8 mouse cellular contexts compared by ENCODE assay signal in the genomic region with DNA sequence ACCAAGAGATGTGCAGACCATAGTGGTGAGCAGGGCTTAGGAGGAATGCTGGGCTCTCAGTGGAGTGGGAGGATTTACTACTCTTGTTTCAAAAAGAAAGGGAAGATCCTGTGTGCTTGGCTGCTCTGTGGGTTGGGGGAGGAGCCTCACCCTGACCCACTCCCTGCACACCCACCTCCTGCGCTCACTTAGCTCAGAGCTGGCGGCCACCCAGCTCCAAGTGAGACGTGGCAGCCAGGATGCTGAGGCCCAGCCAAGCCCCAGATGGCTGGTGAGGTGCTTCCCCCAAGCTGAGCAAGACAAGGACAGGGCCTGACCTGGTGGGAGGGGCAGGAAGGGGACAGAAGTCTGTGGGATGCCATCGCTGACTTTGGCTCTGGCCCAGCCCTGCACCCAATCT. TPM values are rescaled to one million over a fixed set of nuclear protein-coding genes. Genes with fewer than 3 reads are reported as not detected.
DNase-seq lines count a peak whose midpoint lies in the region; ATAC-seq and TF ChIP-seq lines count a peak whose summit lies in the region.

No protein-coding gene starts in this region.

- no peaks in the 10 kb centered on the region for H3K36me3 ChIP-seq in embryonic facial prominence, embryonic 12.5 days
- no peaks in the 10 kb centered on the region for H3K36me3 ChIP-seq in embryonic facial prominence, embryonic 10.5 days (replicated peaks)
- no peaks in the 10 kb centered on the region for H3K36me3 ChIP-seq in intestine, postnatal 0 days (ENCODE audit: control insufficient read depth, insufficient read depth)
- no peaks in the 10 kb centered on the region for H3K36me3 ChIP-seq in limb, embryonic 10.5 days
- no peaks in the 10 kb centered on the region for H3K36me3 ChIP-seq in neural tube, embryonic 15.5 days

- no peak for DNase-seq in embryonic facial prominence, embryonic 10.5 days (ENCODE audit: low spot score)
- peak; percentile 88 for DNase-seq in brain, embryonic 14.5 days (ENCODE audit: low read depth)
- DNase-seq in gastrocnemius, adult 8-10 months (ENCODE audit: low spot score in 2 of 2): peak; percentile 67 to 78
- no peak for DNase-seq in limb, embryonic 10.5 days (ENCODE audit: low spot score)
- DNase-seq in urinary bladder, postnatal 25 days (ENCODE audit: low spot score): peak; percentile 62

- H3K9me3 ChIP-seq in embryonic facial prominence, embryonic 12.5 days: no peaks in the 10 kb centered on the region
- H3K9me3 ChIP-seq in embryonic facial prominence, embryonic 10.5 days: no peaks in the 10 kb centered on the region
- no peaks in the 10 kb centered on the region for H3K9me3 ChIP-seq in intestine, postnatal 0 days (ENCODE audit: control insufficient read depth)
- no peaks in the 10 kb centered on the region for H3K9me3 ChIP-seq in limb, embryonic 10.5 days (replicated peaks)
- H3K9me3 ChIP-seq in neural tube, embryonic 15.5 days (replicated peaks): no peaks in the 10 kb centered on the region

- ATAC-seq in embryonic facial prominence, embryonic 12.5 days (ENCODE audit: insufficient number of reproducible peaks, insufficient read depth, low FRiP score, low TSS enrichment): peak; percentile 28; the same call in 1 of the 2 replicates
- ATAC-seq in intestine, postnatal 0 days: 0 out of 2 replicates have a peak, but pooled peaks have one; percentile 22
- ATAC-seq in neural tube, embryonic 15.5 days (ENCODE audit: low FRiP score): 0 out of 2 replicates have a peak, but pooled peaks have one; percentile 51

- H3K4me2 ChIP-seq in embryonic facial prominence, embryonic 12.5 days (replicated peaks): no peak overlapping the region
- no peak overlapping the region for H3K4me2 ChIP-seq in intestine, postnatal 0 days (replicated peaks; ENCODE audit: low read depth)
- no peak overlapping the region for H3K4me2 ChIP-seq in neural tube, embryonic 15.5 days

- no peak overlapping the region for H3K9ac ChIP-seq in embryonic facial prominence, embryonic 12.5 days
- H3K9ac ChIP-seq in intestine, postnatal 0 days (ENCODE audit: low read depth, low read length): no peak overlapping the region
- no peak overlapping the region for H3K9ac ChIP-seq in neural tube, embryonic 15.5 days (replicated peaks)

- WGBS in embryonic facial prominence, embryonic 12.5 days: 42% methylated on average over 4 of the region's 4 CpGs
- 59% methylated on average over 4 of the region's 4 CpGs for WGBS in embryonic facial prominence, embryonic 10.5 days
- WGBS in intestine, postnatal 0 days: 37% methylated on average over 4 of the region's 4 CpGs
- 58% methylated on average over 4 of the region's 4 CpGs for WGBS in limb, embryonic 10.5 days
- WGBS in neural tube, embryonic 15.5 days: 37% methylated on average over 4 of the region's 4 CpGs

- H3K4me3 ChIP-seq in embryonic facial prominence, embryonic 12.5 days: no peak overlapping the region
- H3K4me3 ChIP-seq in embryonic facial prominence, embryonic 10.5 days: no peak overlapping the region
- no peak overlapping the region for H3K4me3 ChIP-seq in intestine, postnatal 0 days (ENCODE audit: low read depth, low read length)
- H3K4me3 ChIP-seq in limb, embryonic 10.5 days: no peak overlapping the region
- H3K4me3 ChIP-seq in neural tube, embryonic 15.5 days (replicated peaks): no peak overlapping the region

- TF ChIP-seq POLR2A in brain, embryonic 14.5 days (IDR thresholded peaks at IDR 0.05; ENCODE audit: borderline replicate concordance, extremely low read depth, insufficient read depth, insufficient read length, poor library complexity, severe bottlenecking): no peak

- no peak overlapping the region for H3K27ac ChIP-seq in embryonic facial prominence, embryonic 12.5 days
- H3K27ac ChIP-seq in embryonic facial prominence, embryonic 10.5 days (replicated peaks): no peak overlapping the region
- H3K27ac ChIP-seq in intestine, postnatal 0 days (ENCODE audit: low read depth, low read length): no peak overlapping the region
- H3K27ac ChIP-seq in limb, embryonic 10.5 days: peak overlapping the region; percentile 64; the same call in 1 of the 2 replicates
- no peak overlapping the region for H3K27ac ChIP-seq in neural tube, embryonic 15.5 days (replicated peaks)

- TF ChIP-seq CTCF in brain, embryonic 14.5 days (IDR thresholded peaks at IDR 0.05; ENCODE audit: borderline replicate concordance, extremely low read depth, insufficient read depth, insufficient read length): no peak
- no peak for TF ChIP-seq CTCF in intestine, postnatal 0 days (IDR thresholded peaks at IDR 0.05; ENCODE audit: low read depth)

- peaks cover 10% of the 10 kb centered on the region for H3K4me1 ChIP-seq in embryonic facial prominence, embryonic 12.5 days
- peaks cover 20% of the 10 kb centered on the region for H3K4me1 ChIP-seq in embryonic facial prominence, embryonic 10.5 days
- no peaks in the 10 kb centered on the region for H3K4me1 ChIP-seq in intestine, postnatal 0 days (replicated peaks; ENCODE audit: control insufficient read depth, insufficient read depth, low read length)
- peaks cover 22% of the 10 kb centered on the region for H3K4me1 ChIP-seq in limb, embryonic 10.5 days
- peaks cover 8% of the 10 kb centered on the region for H3K4me1 ChIP-seq in neural tube, embryonic 15.5 days

- H3K27me3 ChIP-seq in embryonic facial prominence, embryonic 12.5 days: no peaks in the 10 kb centered on the region
- H3K27me3 ChIP-seq in embryonic facial prominence, embryonic 10.5 days (replicated peaks; ENCODE audit: low read depth, poor library complexity, severe bottlenecking): peaks cover 6% of the 10 kb centered on the region; the same call in 1 of the 2 replicates
- H3K27me3 ChIP-seq in intestine, postnatal 0 days (replicated peaks; ENCODE audit: control insufficient read depth, insufficient read depth, low read length): no peaks in the 10 kb centered on the region
- H3K27me3 ChIP-seq in limb, embryonic 10.5 days (ENCODE audit: low read depth, poor library complexity, severe bottlenecking): no peaks in the 10 kb centered on the region
- no peaks in the 10 kb centered on the region for H3K27me3 ChIP-seq in neural tube, embryonic 15.5 days (replicated peaks)

RNA-seq across cellular contexts. Expression of gene Adamts2, which starts 30.4 kb away (rescaled TPM):
- 8.7 and 9.8 TPM in 2 replicates for polyA plus RNA-seq in embryonic facial prominence, embryonic 12.5 days (2016; fragmentation: Nextera tagmentation; extraction: Ambion mirVana)
- polyA plus RNA-seq in embryonic facial prominence, embryonic 10.5 days (2016; fragmentation: Nextera tagmentation; extraction: Ambion mirVana): 0.74 and 1.4 TPM in 2 replicates
- 4.8 and 8.2 TPM in 2 replicates for polyA plus RNA-seq in brain, embryonic 14.5 days (2012; rRNA removed)
- total RNA-seq in gastrocnemius, adult 8-10 months (2022): 1 to 10 TPM; 3.5 to 4.9 (median 4.7) TPM
- polyA plus RNA-seq in intestine, postnatal 0 days (2015; fragmentation: Nextera tagmentation; extraction: Ambion mirVana): 4.6 and 4.8 TPM in 2 replicates
- polyA plus RNA-seq in limb, embryonic 10.5 days (2016; fragmentation: Nextera tagmentation; extraction: Ambion mirVana): 0.46 and 0.72 TPM in 2 replicates
- polyA plus RNA-seq in neural tube, embryonic 15.5 days (2015; fragmentation: Nextera tagmentation; extraction: Ambion mirVana): 4.7 and 5.6 TPM in 2 replicates

Comparison
In these comparisons a context has a peak if more than half of its experiments do, and no peak if none do; other contexts are left out.
1. DNase-seq: peak in brain, embryonic 14.5 days (single experiment), gastrocnemius, adult 8-10 months (2 of 2) and urinary bladder, postnatal 25 days (single experiment); none in embryonic facial prominence, embryonic 10.5 days (single experiment) and limb, embryonic 10.5 days (single experiment).
2. Peak in every context shown above with its lines, with median percentiles within 50 percentile points of each other: ATAC-seq.